ENCODE assay signal across 8 mouse cellular contexts in the genomic region with DNA sequence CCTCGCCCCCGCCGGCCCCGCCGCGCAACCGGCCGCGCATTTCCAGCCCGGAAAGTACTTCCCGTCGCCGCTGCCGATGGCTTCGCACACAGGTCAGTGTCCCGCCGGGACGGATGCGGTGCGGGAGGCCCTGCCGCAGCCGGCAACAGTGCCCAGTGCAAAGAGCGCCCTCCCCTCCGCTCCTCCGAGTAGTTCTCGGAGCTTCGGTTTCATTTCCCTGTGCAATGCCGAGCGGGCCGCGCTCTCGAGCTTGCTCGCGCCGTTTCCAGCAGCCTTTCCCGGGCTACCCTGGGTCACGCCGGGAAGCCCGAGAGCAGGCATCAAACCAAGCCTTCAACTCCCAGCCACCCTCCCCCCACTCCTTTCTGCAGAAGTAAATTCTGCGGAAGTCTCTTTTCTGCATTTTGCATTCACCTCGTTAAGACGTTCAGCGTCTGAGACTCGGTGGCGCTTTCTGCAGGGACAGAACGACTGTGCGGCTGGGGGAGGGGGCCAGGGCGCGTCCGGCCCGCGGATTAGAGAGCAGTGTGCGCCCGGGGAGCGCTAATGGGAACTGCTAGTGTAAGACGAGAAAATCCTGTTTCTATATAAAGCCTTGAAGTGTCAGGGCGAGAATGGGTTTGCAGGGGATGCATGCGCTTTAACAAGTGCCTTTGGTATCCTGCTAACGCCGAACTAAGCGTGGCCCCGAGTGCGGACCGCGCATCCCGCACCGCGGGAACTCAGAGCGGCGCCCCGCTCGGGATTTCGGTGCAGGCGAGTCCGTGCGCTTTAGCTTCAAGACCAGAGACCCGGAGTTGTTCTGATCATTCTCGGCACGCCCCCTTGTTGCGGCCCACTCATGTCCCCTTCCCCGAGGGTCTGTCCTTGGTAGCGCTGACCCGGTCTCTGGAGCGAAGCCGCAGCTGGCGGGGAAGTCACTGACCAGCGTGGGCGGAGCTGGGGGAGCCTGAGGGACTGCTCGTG. TPM values are rescaled to one million over a fixed set of nuclear protein-coding genes. Genes with fewer than 3 reads are reported as not detected.
DNase-seq lines count a peak whose midpoint lies in the region; ATAC-seq and TF ChIP-seq lines count a peak whose summit lies in the region.

No protein-coding gene starts in this region.

- H3K9me3 ChIP-seq in forebrain, embryonic 14.5 days (replicated peaks; ENCODE audit: control insufficient read depth, low read length): no peaks in the 10 kb centered on the region
- no peaks in the 10 kb centered on the region for H3K9me3 ChIP-seq in hindbrain, postnatal 0 days (ENCODE audit: low read length)
- no peaks in the 10 kb centered on the region for H3K9me3 ChIP-seq in liver, embryonic 13.5 days (replicated peaks)

- ATAC-seq in forebrain, embryonic 14.5 days: no peak
- ATAC-seq in hindbrain, postnatal 0 days: no peak
- no peak for ATAC-seq in liver, embryonic 13.5 days (ENCODE audit: low read depth)

- peak overlapping the region; percentile 88 for H3K27ac ChIP-seq in bone marrow macrophage, adult 2 months (ENCODE audit: insufficient read depth, low read depth, low read length)
- peak overlapping the region; percentile 98 for H3K27ac ChIP-seq in forebrain, embryonic 14.5 days (ENCODE audit: low read depth, low read length)
- H3K27ac ChIP-seq in hindbrain, postnatal 0 days: peak overlapping the region; percentile 98
- H3K27ac ChIP-seq in liver, embryonic 13.5 days: peak overlapping the region; percentile 73

- peak overlapping the region; percentile 100 for H3K9ac ChIP-seq in forebrain, embryonic 14.5 days (ENCODE audit: low read length)
- peak overlapping the region; percentile 100 for H3K9ac ChIP-seq in hindbrain, postnatal 0 days (replicated peaks; ENCODE audit: low read length)
- H3K9ac ChIP-seq in liver, embryonic 13.5 days: peak overlapping the region; percentile 77

- peak overlapping the region; percentile 99 for H3K4me2 ChIP-seq in forebrain, embryonic 14.5 days (ENCODE audit: low read length)
- H3K4me2 ChIP-seq in hindbrain, postnatal 0 days (ENCODE audit: low read depth, low read length): peak overlapping the region; percentile 92
- H3K4me2 ChIP-seq in liver, embryonic 13.5 days: peak overlapping the region; percentile 85

- no peak for TF ChIP-seq POLR2A in bone marrow macrophage, adult 2 months (IDR thresholded peaks at IDR 0.05; ENCODE audit: borderline replicate concordance, low read depth, low read length)

- H3K4me1 ChIP-seq in bone marrow macrophage, adult 2 months (ENCODE audit: control insufficient read depth, insufficient read depth, low read length): no peaks in the 10 kb centered on the region; the same call in 1 of the 2 replicates
- H3K4me1 ChIP-seq in forebrain, embryonic 14.5 days (ENCODE audit: control insufficient read depth, insufficient read depth, low read length): peaks cover 39% of the 10 kb centered on the region
- peaks cover 36% of the 10 kb centered on the region for H3K4me1 ChIP-seq in hindbrain, postnatal 0 days (ENCODE audit: insufficient read depth, low read length)
- peaks cover 78% of the 10 kb centered on the region for H3K4me1 ChIP-seq in liver, embryonic 13.5 days (replicated peaks)

- peak overlapping the region; percentile 82 for H3K4me3 ChIP-seq in bone marrow macrophage, adult 2 months (ENCODE audit: insufficient read depth, low read length)
- peak overlapping the region; percentile 91 for H3K4me3 ChIP-seq in forebrain, embryonic 14.5 days (ENCODE audit: low read depth, low read length)
- H3K4me3 ChIP-seq in hindbrain, postnatal 0 days (ENCODE audit: low read length): peak overlapping the region; percentile 82
- H3K4me3 ChIP-seq in liver, embryonic 13.5 days (replicated peaks): peak overlapping the region; percentile 69

- no peak for TF ChIP-seq CTCF in bone marrow macrophage, adult 2 months (IDR thresholded peaks at IDR 0.05; ENCODE audit: low read depth, low read length)
- no peak for TF ChIP-seq CTCF in hindbrain, postnatal 0 days (IDR thresholded peaks at IDR 0.05; ENCODE audit: low read depth)

- no peaks in the 10 kb centered on the region for H3K27me3 ChIP-seq in forebrain, embryonic 14.5 days (replicated peaks; ENCODE audit: control insufficient read depth, insufficient read depth, low read length)
- no peaks in the 10 kb centered on the region for H3K27me3 ChIP-seq in hindbrain, postnatal 0 days (ENCODE audit: insufficient read depth, low read length)
- peaks cover 92% of the 10 kb centered on the region for H3K27me3 ChIP-seq in liver, embryonic 13.5 days

- H3K36me3 ChIP-seq in forebrain, embryonic 14.5 days (ENCODE audit: control insufficient read depth, insufficient read depth, low read length): 0 out of 2 replicates have a peak, but pooled peaks cover 4% of the 10 kb centered on the region
- no peaks in the 10 kb centered on the region for H3K36me3 ChIP-seq in hindbrain, postnatal 0 days (ENCODE audit: insufficient read depth, low read length)
- no peaks in the 10 kb centered on the region for H3K36me3 ChIP-seq in liver, embryonic 13.5 days

- WGBS in forebrain, embryonic 14.5 days: under 1% methylated on average over 89 of the region's 89 CpGs
- WGBS in hindbrain, postnatal 0 days: under 1% methylated on average over 88 of the region's 89 CpGs
- 1% methylated on average over 87 of the region's 89 CpGs for WGBS in liver, embryonic 13.5 days (ENCODE audit: insufficient replicate concordance)

- peak; percentile 54 to 61 for DNase-seq in layer of hippocampus, postnatal 25 days (ENCODE audit: extremely low spot score in 1 of 2, low spot score in 1 of 2)
- no peak for DNase-seq in layer of hippocampus, adult 9-10 months (ENCODE audit: low spot score)
- DNase-seq in forebrain, embryonic 14.5 days (ENCODE audit: low spot score): peak; percentile 67
- DNase-seq in hindbrain, postnatal 0 days (ENCODE audit: low spot score): peak; percentile 69
- no peak for DNase-seq in liver, embryonic 13.5 days
- DNase-seq in naive thymus-derived CD4-positive, alpha-beta T cell, adult 2 months (ENCODE audit: low read depth): peak; percentile 59
- DNase-seq in frontal cortex, postnatal 14 days (ENCODE audit: low spot score in 2 of 2): no peak

RNA-seq across cellular contexts. Expression of a gene that starts 4.7 kb away (rescaled TPM):
- 10 to 100 TPM; 17.7 to 22.6 TPM for total RNA-seq in layer of hippocampus, postnatal 25 days (2021)
- polyA plus RNA-seq in bone marrow macrophage, adult 2 months (2012; ENCODE audit: insufficient read depth, insufficient read length, missing spikeins): 5.2 and 5.7 TPM in 2 replicates
- 12.6 and 14.5 TPM in 2 replicates for polyA plus RNA-seq in forebrain, embryonic 14.5 days (2014; fragmentation: Nextera tagmentation; extraction: Ambion mirVana)
- total RNA-seq in hindbrain, postnatal 0 days (2014; rRNA removed): 31.1 and 43.1 TPM in 2 replicates
- 8.8 and 9.1 TPM in 2 replicates for polyA plus RNA-seq in hindbrain, postnatal 0 days (2015; fragmentation: Nextera tagmentation; extraction: Ambion mirVana)
- 1.3 and 1.4 TPM in 2 replicates for polyA plus RNA-seq in liver, embryonic 13.5 days (2015; fragmentation: Nextera tagmentation; extraction: Ambion mirVana)

Comparison
In these comparisons a context has a peak if more than half of its experiments do, and no peak if none do; other contexts are left out.
1. DNase-seq: peak in layer of hippocampus, postnatal 25 days (2 of 2), forebrain, embryonic 14.5 days (single experiment), hindbrain, postnatal 0 days (single experiment) and naive thymus-derived CD4-positive, alpha-beta T cell, adult 2 months (single experiment); none in layer of hippocampus, adult 9-10 months (single experiment), liver, embryonic 13.5 days (single experiment) and frontal cortex, postnatal 14 days (0 of 2).
2. Peak in every context shown above with its lines, with median percentiles within 50 percentile points of each other: H3K27ac ChIP-seq, H3K4me3 ChIP-seq, H3K4me2 ChIP-seq and H3K9ac ChIP-seq.